Mouse (Mus musculus): ENCODE data around the gene Btbd7. TPM values are rescaled to one million over a fixed set of nuclear protein-coding genes. Genes with fewer than 3 reads are reported as not detected.

Btbd7 gene
- polyA plus RNA-seq, 1 experiment, result not detected

DNA sequence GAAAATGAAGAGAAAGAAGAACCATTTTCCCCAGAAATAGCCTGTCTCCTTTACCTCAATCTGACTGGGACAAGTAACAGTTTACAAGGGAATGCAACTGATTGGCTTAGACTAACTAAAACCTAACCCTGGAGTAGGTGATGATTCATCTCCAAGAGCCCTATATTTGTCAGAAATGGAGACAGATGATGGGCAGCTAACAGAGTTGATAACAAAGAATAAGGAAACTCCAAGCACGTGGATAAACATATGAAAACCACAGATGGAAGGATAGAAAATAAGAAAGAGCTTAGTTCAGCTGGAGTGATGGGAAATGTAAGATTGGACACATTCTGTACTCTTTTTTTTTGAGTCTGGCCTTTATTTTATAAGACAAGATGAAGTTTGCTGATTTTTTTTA, 7.7 kb downstream of the Btbd7 start:
- TF ChIP-seq CTCF (IDR thresholded peaks at IDR 0.05; ENCODE audit: insufficient read depth, low read depth, low read length) (no peak), POLR2A (IDR thresholded peaks at IDR 0.05; ENCODE audit: insufficient read depth, low read depth, low read length) (no peak)
- no peaks in the 10 kb centered on the region for H3K4me1 ChIP-seq (ENCODE audit: control insufficient read depth, insufficient read depth, low read length)
- no peak overlapping the region for H3K27ac ChIP-seq (ENCODE audit: insufficient read depth, low read depth, low read length)
- no peak overlapping the region for H3K4me3 ChIP-seq (ENCODE audit: insufficient read depth, low read depth, low read length)
- WGBS, result 81% methylated on average over 1 of the region's 1 CpGs

DNA sequence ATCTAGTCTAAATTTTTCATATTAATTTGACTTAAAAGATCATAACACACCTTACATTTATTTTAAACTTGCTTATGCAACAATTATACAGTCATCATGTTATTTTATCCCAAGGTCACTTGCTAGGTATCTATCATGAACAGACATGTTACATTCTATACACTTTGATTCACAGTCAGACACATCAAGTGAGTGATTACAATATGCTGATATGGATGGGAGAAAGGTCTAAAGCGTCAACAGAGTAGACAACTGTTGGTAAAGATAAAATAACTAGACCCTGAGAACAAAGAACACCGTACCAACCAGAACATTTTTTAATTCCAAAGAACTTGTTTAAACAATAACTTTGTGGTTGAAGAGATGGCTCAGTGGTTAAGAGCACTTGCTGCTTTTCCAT, 8.5 kb downstream of the Btbd7 start:
- TF ChIP-seq CTCF (IDR thresholded peaks at IDR 0.05; ENCODE audit: insufficient read depth, low read depth, low read length) (no peak), POLR2A (IDR thresholded peaks at IDR 0.05; ENCODE audit: insufficient read depth, low read depth, low read length) (no peak)
- H3K27ac ChIP-seq (ENCODE audit: insufficient read depth, low read depth, low read length), result no peak overlapping the region
- WGBS, result 97% methylated on average over 2 of the region's 2 CpGs

GRCm38 (mm10) chr12:102860806-102861205, 17.5 kb downstream of the Btbd7 start:
- Histone ChIP-seq H3K27ac (ENCODE audit: insufficient read depth, low read depth, low read length) (no peak overlapping the region), H3K4me1 (ENCODE audit: control insufficient read depth, insufficient read depth, low read length) (no peaks in the 10 kb centered on the region), H3K4me3 (ENCODE audit: insufficient read depth, low read depth, low read length) (no peak overlapping the region)
- no peak for TF ChIP-seq CTCF (IDR thresholded peaks at IDR 0.05; ENCODE audit: insufficient read depth, low read depth, low read length)
- TF ChIP-seq POLR2A (IDR thresholded peaks at IDR 0.05; ENCODE audit: insufficient read depth, low read depth, low read length), result no peak

More for the DNA sequence above, 8.5 kb downstream of the Btbd7 start:
- H3K4me3 ChIP-seq (ENCODE audit: insufficient read depth, low read depth, low read length), result no peak overlapping the region
- no peaks in the 10 kb centered on the region for H3K4me1 ChIP-seq (ENCODE audit: control insufficient read depth, insufficient read depth, low read length)

DNA sequence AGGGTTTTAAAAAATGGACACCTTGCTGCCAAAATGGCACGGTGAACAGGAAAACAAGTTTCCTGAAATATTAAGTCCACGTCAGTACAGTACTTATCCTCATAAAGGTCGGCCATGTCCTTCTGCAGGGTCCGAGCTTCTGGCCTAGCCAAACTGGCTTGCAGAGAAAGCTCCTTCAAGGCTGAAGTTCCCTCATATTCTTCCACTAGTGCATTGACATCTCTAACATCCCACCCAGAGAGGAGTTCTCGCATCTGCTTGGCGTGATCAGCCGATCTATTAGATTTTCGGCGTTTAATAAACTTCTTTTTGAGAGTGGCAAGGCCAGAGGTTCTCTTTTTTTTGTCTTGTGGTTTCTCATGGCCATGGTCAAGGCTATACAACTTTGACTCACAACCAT, 40.0 kb downstream of the Btbd7 start:
- WGBS, result 97% methylated on average over 9 of the region's 9 CpGs
- Histone ChIP-seq H3K4me1 (ENCODE audit: control insufficient read depth, insufficient read depth, low read length) (no peaks in the 10 kb centered on the region), H3K4me3 (ENCODE audit: insufficient read depth, low read depth, low read length) (no peak overlapping the region), H3K27ac (ENCODE audit: insufficient read depth, low read depth, low read length) (no peak overlapping the region)
- TF ChIP-seq POLR2A (IDR thresholded peaks at IDR 0.05; ENCODE audit: insufficient read depth, low read depth, low read length), result no peak
- no peak for TF ChIP-seq CTCF (IDR thresholded peaks at IDR 0.05; ENCODE audit: insufficient read depth, low read depth, low read length)

DNA sequence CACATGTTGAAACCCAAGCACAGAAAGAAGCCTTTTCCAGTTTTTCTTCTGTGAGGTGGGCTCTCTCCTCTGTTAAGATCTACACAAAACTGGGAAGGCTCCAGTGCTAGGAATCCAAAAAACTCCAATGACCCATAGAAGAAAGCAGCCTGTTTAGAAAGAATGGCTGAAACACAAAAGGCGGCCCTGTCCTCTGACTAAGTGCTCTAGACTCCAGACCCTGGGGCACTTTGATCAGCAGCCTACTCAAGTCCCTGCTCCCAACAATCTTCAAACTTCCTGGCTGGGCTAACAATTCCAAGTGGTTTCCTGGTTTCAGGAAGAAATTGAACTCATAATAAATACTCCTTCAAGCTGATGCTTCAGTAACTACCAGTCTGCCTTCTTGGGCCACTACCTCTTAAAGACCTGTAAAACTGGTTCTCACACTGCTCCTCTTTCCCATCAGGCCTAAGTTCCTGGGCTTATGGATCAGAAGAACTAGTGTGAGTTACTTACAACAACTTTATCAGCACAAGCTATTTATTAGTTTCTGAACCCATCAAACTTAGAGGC, 45.4 kb downstream of the Btbd7 start:
- H3K4me3 ChIP-seq (ENCODE audit: insufficient read depth, low read depth, low read length), result no peak overlapping the region
- WGBS, result 66% methylated on average over 1 of the region's 1 CpGs
- no peaks in the 10 kb centered on the region for H3K4me1 ChIP-seq (ENCODE audit: control insufficient read depth, insufficient read depth, low read length)
- TF ChIP-seq CTCF (IDR thresholded peaks at IDR 0.05; ENCODE audit: insufficient read depth, low read depth, low read length) (no peak), POLR2A (IDR thresholded peaks at IDR 0.05; ENCODE audit: insufficient read depth, low read depth, low read length) (no peak)
- no peak overlapping the region for H3K27ac ChIP-seq (ENCODE audit: insufficient read depth, low read depth, low read length)

- WGBS, result 77% methylated on average over 1 of the region's 1 CpGs
- TF ChIP-seq POLR2A (IDR thresholded peaks at IDR 0.05; ENCODE audit: insufficient read depth, low read depth, low read length), result no peak
- no peak for TF ChIP-seq CTCF (IDR thresholded peaks at IDR 0.05; ENCODE audit: insufficient read depth, low read depth, low read length)
- Histone ChIP-seq H3K27ac (ENCODE audit: insufficient read depth, low read depth, low read length) (no peak overlapping the region), H3K4me3 (ENCODE audit: insufficient read depth, low read depth, low read length) (no peak overlapping the region), H3K4me1 (ENCODE audit: control insufficient read depth, insufficient read depth, low read length) (no peaks in the 10 kb centered on the region)
These were observed 46.4 kb downstream of the Btbd7 start for GRCm38 (mm10) chr12:102831888-102832287.

DNA sequence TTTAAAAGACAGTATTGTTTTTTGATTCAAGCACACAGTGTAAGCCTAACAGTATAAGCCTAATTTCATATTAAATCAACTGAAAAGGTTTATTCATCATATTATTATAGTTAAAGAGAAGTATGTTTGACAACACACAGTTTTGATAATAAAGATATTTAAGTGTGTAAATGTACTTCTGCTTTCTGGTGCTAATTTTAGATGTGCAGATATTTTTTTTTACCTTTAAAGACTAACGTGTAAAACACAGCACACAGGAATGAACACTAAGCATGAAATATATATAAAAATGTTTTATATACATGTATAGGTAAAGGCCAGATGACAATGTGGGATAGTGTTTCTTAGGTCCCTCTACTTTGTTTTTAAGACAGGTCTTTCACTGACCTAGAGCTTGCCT, 51.2 kb downstream of the Btbd7 start:
- TF ChIP-seq POLR2A (IDR thresholded peaks at IDR 0.05; ENCODE audit: insufficient read depth, low read depth, low read length) (no peak), CTCF (IDR thresholded peaks at IDR 0.05; ENCODE audit: insufficient read depth, low read depth, low read length) (no peak)
- WGBS, result 56% methylated on average over 1 of the region's 1 CpGs

GRCm38 (mm10) chr12:102826399-102826798, 51.9 kb downstream of the Btbd7 start:
- Histone ChIP-seq H3K4me1 (ENCODE audit: control insufficient read depth, insufficient read depth, low read length) (no peaks in the 10 kb centered on the region), H3K27ac (ENCODE audit: insufficient read depth, low read depth, low read length) (no peak overlapping the region), H3K4me3 (ENCODE audit: insufficient read depth, low read depth, low read length) (no peak overlapping the region)
- TF ChIP-seq POLR2A (IDR thresholded peaks at IDR 0.05; ENCODE audit: insufficient read depth, low read depth, low read length), result no peak
- no peak for TF ChIP-seq CTCF (IDR thresholded peaks at IDR 0.05; ENCODE audit: insufficient read depth, low read depth, low read length)
- 98% methylated on average over 1 of the region's 1 CpGs for WGBS

More for the DNA sequence above, 51.2 kb downstream of the Btbd7 start:
- Histone ChIP-seq H3K27ac (ENCODE audit: insufficient read depth, low read depth, low read length) (no peak overlapping the region), H3K4me3 (ENCODE audit: insufficient read depth, low read depth, low read length) (no peak overlapping the region), H3K4me1 (ENCODE audit: control insufficient read depth, insufficient read depth, low read length) (no peaks in the 10 kb centered on the region)

GRCm38 (mm10) chr12:102814858-102815257, 63.4 kb downstream of the Btbd7 start:
- TF ChIP-seq POLR2A (IDR thresholded peaks at IDR 0.05; ENCODE audit: insufficient read depth, low read depth, low read length) (no peak), CTCF (IDR thresholded peaks at IDR 0.05; ENCODE audit: insufficient read depth, low read depth, low read length) (no peak)
- Histone ChIP-seq H3K4me1 (ENCODE audit: control insufficient read depth, insufficient read depth, low read length) (no peaks in the 10 kb centered on the region), H3K4me3 (ENCODE audit: insufficient read depth, low read depth, low read length) (no peak overlapping the region), H3K27ac (ENCODE audit: insufficient read depth, low read depth, low read length) (no peak overlapping the region)
- 78% methylated on average over 1 of the region's 1 CpGs for WGBS

- TF ChIP-seq CTCF (IDR thresholded peaks at IDR 0.05; ENCODE audit: insufficient read depth, low read depth, low read length) (no peak), POLR2A (IDR thresholded peaks at IDR 0.05; ENCODE audit: insufficient read depth, low read depth, low read length) (no peak)
These were observed 78.7 kb downstream of the Btbd7 start for GRCm38 (mm10) chr12:102799528-102799927.

More at GRCm38 (mm10) chr12:102799528-102799927, 78.7 kb downstream of the Btbd7 start:
- Histone ChIP-seq H3K4me3 (ENCODE audit: insufficient read depth, low read depth, low read length) (no peak overlapping the region), H3K27ac (ENCODE audit: insufficient read depth, low read depth, low read length) (no peak overlapping the region), H3K4me1 (ENCODE audit: control insufficient read depth, insufficient read depth, low read length) (no peaks in the 10 kb centered on the region)
- 96% methylated on average over 2 of the region's 2 CpGs for WGBS
